Mouse (Mus musculus): ENCODE measurements at regions not wholly inside any gene's neighbourhood (a gene's known extent, or its start where the extent isn't known, plus 50 kb on each side); places are given as distances from the start of the nearest gene placed in this dataset.

- TF ChIP-seq POLR2A (IDR thresholded peaks at IDR 0.05; ENCODE audit: insufficient read depth, low read depth, low read length) (no peak), CTCF (IDR thresholded peaks at IDR 0.05; ENCODE audit: insufficient read depth, low read depth, low read length) (no peak)
These were observed 134.6 kb upstream of the 4933402D24Rik start for GRCm38 (mm10) chr1:63903620-63904019.

Measured in olfactory bulb, adult 2 months (tissue).